Mouse (Mus musculus) retina, postnatal 7 days (tissue): ENCODE results near the gene Ptpru.

Source experiments
- DNase-seq: peaks from one replicate; pipeline ENCODE4 v3.0.0-alpha.2; 2012; ENCODE audit warnings: low read depth, low spot score

Gene Ptpru

DNA sequence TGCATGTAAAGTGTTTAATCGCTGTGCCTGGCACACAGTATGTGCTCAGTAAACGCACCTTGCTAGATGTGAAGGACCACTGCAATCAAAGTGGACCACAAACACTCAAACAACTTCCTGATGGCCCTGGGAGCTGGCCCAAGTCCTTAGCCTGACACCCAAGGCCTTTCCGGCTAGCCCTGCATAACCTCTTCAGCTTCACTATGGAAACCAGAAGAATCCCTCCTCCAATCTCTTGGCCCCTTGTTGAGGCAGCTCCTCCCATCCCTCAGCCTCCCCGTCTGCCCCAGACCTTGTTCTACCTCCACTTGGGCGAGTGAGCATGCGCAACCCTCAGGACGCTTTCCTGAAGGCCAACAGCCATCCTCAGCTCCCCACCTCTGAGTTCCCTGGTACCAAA lies 51.3 kb downstream of the Ptpru start:
- no peak for DNase-seq

DNA sequence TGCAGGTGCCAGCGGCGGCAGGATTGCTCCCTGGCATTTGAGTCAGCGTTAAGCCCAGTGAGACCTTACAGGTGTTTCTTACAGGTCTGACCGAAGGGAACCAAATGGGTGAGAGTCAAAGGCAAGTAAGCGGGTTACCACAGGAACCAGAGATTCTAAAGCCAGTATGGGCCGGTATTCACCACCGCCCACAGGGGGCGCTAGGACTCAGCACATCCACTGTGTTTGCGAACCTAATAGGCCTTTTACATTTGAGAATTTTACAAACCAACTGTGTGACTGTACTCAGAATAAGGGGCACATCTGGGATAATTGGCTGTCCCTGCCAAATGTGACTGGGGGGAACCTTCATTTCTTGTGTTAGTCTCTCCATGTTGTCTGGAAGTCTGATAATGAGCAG lies 54.1 kb downstream of the Ptpru start:
- peak; percentile 25 for DNase-seq

DNA sequence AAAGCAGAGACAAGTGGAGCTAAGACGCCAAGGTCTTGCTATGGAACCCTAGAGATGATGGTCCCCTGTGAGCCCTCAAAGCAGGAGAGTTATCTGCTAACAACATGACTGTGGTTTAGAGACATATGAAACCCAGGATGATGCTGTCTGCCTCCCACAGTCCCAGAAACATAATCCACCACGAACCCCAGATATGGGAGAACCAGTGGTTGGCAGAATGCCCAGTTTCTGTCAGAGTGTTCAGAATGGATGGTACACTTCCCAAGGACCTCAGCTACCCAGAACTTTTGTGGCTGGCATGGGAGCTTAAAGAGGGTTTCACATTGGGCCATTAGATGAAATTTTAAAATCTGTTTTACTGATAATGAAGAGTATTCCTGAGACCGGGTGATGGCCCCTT lies 57.1 kb downstream of the Ptpru start:
- no peak for DNase-seq

DNA sequence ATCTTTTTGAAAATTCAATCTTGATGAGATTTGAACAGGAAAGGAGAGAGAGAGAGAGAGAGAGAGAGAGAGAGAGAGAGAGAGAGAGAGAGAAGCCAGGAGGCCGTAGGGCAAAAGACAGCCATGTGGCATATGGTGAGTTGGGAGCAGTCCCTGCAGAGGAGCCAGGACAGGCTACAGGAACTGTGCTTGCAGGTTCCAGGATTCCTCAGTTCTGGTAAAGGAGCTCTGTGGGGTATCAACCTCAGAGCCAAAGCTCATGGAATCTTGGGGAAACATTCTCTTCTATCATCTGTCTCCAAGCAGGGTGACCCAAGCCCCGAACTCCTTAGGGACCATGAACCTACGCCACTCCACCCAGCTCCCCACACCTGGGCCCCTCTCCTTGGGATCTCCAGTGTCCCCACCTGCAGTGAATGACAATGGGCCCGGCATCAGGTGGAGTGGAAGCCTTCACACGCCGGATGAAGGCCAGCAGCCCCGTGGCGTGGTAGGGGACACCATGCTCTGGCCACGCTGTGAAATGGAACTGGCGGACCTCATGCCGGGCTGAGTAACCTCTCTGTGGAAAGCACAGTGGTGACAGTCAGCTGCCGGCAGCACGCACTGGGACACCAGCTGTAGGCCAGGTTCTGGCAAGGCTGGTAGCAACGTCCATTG lies 59.3 kb downstream of the Ptpru start:
- DNase-seq: no peak

DNA sequence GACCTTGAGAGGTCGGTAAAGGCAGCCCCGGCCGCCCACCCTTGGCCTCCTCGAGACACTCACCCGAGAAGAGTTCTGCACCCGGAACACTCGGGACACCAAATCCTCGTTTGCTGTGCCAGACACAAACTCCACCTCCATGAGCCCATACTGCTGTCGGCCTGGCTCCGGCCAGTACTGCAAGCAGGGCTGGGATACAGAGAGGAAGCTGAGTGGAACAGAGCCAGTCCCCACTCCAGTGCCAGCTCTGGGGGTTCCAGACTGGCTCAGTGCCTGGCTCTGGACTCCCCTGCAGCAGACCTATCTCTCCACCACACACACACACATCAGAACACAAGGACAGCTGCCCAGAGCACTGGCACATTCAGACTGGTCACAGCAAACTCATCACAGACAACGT lies 66.7 kb downstream of the Ptpru start:
- DNase-seq: no peak

DNA sequence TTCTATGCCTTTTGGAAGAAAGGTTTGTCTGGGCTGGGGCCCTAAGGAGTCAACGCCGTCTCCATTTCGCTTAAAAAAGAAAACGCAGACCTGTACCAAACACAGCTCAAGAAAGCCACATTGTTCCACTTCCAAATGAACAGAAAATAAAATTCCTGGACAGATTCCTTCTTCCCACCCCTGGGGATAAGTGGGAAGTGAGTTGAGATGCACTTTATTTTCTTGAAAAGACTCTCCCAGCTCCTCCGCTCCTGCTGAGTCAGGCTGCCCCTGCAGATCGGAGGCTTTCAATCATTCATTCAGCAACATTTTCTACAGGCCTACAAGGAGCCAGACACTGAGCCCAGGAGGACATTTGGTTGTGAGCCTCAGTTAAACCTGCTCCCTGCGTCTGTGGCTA lies 74.2 kb downstream of the Ptpru start:
- no peak for DNase-seq

DNA sequence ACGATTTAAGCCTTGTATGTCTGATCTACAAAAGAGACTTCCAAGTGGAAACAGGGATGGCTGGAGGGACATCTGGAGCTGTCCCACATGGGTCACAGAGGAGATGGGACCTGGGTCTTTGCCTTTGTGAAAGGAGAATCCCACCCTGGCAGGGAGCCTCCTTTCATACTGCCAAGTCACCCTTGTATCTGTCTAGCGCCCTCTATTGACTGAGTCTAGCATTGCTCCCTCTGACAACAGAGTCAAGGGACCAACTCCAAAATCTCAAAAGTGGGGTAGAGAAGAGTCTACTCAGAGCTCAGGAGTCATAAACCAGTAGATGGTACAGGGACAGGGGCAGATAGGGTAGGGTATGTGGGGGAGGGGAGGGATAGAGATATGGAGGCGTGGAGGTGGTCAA lies 74.6 kb downstream of the Ptpru start:
- no peak for DNase-seq

DNA sequence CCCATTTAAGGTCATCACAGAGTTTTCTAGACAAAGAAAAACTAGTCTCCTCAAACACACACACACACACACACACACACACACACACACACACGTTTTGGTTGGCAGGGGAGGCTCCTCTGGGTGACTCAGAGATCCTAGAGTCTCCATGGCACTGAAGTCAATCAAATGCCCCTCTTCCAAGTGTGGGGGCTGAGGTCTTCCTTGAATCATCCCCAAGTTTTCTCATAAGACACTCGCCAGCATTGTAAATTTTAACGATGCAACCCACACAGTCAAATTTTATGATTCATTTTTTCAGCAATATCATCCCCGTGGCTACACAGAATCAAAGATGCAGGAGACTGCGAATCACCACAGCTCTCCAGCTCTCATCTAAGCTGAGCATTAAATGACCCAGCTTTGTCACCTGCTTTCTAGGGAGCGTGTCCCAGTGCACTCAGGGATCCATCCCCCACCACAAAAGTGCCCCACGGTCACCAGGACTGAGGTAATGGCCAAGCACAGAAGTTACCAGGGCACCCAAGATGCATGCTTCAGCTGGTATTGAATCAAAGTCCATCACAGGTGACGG lies 75.8 kb downstream of the Ptpru start:
- no peak for DNase-seq

DNA sequence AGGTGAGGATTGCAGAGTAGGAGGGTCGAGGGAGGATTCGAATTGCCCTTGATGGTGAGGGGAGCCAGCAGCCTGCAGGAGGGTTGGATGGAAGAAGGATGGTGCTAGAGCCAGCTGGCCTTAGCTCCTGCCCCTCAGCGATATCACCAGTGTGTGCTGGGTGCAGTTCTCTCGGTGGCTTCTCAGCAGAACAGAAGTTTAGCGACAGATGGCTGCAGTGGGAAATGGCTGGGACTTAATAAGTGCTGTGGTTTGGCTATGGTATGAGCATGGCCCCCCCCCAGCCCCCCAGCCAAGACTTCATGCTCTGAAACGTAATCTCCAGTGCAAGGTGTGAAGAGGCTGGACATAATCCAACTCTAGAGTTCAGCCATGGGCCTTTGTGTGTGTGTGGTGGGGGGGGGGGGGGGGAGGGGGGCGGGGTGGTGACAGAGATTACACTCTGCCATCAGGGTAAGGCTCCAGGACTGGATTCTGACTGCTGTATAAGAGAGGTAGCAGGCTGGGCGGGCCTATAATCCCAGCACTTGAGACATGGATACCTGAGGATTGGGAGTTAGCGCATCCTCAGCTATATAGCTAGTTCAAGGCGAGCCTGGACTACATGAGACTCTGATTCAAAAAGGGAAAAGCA lies 85.8 kb downstream of the Ptpru start:
- DNase-seq: peak; percentile 46

DNA sequence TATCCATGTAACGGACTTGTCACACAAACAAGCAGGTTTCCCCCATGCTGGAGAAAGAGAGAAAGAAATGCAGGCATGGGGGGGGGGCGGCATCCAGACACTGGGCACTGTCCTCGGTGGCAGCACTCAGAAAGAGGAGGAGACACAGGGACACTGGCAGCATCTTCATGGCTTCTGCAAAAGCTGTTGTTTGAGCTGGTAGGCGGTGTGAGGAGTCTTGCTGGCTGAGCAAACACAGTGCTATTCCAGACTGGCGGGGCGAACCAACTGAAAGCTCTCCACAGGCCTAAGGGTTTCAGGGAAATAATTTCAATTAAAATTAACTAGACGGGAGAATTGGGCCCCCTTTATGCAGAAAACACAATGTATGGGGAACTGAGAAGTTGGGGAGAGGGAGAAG lies 86.5 kb downstream of the Ptpru start:
- DNase-seq: no peak

DNA sequence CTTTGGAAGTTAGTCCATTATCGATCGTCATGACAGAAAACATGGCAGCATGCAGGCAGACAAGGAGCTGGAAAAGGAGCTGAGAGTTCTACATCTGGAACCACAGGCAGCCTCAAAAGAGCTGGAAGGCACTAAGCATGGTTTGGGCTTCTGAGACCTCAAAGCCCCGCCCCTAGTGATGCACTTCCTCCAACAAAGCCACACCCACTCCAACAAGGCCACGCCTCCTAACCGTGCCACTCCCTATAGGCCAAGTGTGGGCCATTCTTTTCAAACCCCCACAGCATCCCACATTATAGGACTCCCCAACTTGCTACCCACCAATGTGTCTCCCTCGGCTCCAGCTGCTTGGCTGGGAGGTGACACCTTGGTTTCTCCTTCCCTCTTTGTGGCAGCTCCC lies 88.3 kb downstream of the Ptpru start:
- DNase-seq: no peak

DNA sequence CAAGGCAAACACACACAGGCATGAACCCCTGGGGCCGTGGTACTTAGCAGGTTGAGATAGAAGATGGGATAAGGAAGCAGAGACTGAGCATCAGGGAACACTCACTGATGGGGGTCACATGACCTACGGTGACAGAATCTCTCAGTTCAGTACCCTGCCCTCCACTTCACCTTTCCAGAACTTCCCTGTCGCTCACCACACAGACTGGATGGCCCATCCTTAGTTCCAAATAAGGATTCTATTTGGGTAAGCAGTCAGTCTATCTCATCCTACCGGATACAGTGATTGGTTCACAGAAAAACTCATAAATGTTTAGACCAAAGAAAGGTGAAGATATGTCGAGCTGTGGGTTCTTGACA lies 93.4 kb downstream of the Ptpru start:
- DNase-seq: no peak

DNA sequence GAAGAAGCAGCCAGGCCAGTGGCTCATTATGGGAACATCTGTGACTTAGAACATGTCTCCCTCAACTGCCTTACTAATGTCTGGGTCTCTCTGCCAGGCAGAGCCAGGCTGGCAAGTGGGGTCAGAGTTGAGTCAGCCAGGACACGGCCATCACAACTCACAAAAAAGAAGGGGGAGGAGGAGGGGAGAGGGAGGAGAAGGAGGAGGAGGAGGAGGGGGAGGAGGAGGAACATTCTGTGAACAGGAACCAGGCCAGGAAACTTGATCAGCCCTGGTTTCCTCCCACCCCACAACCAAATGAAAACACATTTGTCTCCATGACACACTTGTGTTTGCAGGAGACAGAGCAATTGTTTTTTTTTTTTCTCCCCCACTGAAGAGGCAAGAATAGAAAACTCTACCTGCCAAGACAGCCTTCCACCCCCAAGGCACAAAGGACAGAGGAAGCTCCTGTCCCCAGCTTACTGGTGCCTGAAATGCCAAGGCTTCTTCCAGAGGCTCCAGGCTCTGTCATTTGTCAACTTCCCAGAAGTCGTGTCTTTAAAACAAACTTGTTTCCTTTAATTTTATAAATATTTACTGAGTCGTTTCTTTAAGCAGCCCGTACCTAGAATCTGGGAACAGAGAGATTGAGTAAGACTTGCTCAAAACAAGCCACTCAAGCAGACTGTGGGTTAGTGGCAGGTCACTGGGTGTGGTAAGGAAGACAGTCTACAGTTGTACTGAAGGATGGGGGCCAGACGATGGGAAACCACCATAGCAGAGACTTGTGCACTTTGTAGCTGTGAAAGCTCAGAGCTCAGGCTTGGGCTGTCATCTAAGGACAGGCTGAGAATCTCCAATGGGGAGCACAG lies 94.0 kb downstream of the Ptpru start:
- no peak for DNase-seq

DNA sequence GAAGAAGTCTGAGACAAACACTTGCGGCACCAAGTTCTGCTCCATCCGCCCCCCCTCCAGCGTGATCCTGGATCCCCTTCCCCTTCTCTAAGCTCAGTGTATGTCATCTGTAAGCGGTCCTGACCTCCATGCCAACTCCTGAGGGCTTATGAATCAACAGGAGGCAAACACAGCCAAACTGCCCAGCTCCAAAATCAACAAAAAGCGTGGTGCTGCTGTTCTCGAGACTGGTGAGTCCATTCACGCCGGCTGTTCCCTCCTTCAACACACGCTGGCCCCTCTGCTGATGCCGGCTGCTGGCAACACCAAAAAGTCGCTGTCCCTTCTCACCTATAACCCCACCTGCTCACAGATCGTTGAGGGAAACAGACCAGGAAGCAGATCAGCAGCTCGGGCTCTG lies 95.1 kb downstream of the Ptpru start:
- DNase-seq: no peak

DNA sequence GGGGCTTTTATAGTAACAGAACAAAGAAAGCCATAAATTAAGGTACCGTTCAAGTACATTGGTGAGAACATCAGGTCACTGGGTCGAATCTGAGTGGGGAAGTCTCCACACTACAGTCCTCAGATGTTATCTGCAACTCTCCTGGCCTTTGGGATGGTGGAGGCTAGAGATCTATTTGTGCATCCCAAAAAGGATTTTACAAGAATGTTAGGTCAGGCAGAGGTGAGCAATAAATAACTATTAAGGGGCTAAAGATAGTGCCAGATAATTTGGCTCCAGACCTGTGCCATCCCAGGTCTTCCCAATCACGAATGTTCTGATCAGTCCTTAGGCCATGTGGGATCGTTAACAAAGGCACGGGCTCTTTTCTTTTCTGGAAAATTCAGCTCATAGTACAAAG lies 97.5 kb downstream of the Ptpru start:
- DNase-seq: no peak

DNA sequence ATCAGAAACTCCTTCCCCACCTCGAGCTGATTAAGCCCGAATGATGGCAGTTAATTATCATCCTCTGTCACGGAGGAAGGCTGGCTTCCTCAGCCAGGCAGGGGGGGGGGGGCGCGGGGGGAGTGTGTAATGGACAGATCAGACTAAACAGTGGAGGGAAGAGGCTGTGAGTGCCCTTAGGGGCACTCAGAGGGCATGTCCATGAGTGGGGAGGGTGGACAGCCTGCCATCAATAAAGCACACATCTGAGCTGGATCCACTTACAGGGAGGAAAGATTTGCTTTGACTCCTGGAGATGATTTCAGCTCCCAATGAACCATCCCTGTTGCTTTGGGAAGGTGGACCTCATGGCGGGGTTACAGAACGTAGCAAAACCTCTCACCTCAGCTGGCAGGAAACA lies 109.5 kb downstream of the Ptpru start:
- no peak for DNase-seq

DNA sequence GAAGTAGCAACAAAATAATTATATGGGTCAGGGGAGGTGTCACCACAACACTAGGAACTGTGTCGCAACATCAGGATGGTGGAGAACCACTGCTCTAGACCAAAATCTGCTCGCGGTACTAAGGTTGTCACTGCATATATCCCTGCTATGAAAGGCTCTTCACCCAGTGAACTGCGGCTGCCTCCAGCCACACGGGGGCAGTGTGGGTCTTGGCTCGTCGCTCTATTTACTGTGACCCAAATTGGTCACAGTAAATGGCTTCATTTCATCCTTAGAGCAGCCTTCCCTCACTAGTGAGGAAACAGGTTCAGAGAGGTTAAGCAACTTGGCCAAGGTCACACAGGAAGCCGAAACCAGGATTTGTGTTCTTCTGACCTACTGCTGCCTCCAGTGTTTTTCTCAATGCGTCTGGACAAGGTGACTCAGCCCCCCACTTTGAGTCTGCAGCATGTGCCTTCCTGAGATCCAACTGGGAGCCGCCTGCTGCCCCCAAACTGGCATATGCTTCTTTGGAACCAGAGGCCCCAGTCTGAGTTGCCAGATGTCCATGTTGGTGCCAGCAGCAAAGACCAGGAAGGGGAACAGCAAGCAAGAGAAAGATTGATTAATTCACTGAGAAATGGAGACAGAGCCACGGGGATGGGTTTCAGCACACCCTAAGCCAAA lies 114.5 kb downstream of the Ptpru start:
- peak; percentile 43 for DNase-seq

DNA sequence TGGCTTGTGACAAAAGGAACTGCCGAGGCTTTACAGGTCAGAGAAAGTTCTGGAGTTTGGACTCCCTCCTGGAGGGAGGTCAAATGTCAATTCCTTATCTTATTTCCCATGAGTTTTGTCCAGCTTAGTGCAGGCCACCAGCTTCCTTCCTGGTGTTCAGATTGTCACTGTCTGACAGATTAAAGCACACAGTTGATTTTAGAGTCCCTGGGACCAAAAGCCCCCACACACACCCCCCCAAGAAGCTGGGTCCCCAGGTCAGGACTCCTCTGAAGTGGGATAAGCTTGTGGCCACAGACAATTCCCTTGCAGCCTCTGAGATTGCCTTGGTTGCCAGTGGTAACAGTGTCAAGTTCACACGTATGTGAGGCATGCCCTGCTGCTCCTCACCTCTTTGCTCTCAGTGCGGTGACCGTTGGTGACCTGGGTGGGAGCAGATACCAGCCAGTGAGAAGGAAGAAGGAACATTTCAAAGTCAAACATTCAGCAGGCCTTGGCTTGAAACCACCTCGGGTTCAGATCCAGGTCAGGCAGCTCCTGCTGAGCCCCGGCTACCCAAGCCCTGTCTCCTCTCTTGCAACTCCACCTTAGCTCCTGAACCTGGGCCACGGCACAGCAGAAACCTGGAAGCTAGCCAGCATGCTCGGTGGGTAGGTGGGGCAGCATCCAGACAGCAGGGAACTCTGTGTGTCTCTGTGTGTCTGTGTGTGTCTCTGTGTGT lies 115.8 kb downstream of the Ptpru start:
- no peak for DNase-seq

DNA sequence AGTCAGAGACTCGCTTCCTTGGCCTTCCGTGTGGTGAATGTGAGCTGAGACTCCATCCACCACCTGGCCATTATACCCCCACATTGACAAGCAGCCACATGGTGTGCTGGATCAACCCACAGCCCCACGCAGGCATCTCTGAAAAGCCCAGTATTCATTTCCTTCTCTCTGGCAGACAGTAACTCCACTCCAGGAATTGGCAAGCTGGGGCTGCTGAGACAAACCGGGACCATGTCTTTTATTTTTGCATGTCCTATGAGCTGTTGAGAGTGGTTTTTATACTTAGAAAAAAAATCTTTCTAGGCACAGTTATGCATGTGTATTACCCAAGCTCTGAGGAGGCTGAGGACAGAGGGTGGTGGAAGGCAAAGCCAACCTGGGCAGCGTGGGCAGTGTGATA lies 118.9 kb downstream of the Ptpru start:
- DNase-seq: no peak
